Mouse (Mus musculus) neural tube, embryonic 10.5 days (tissue): Measurements from ENCODE around the gene Car15.

ENCODE experiments used
- DNase-seq: peaks from one replicate; pipeline ENCODE4 v3.0.0-alpha.2; 2017; ENCODE audit warnings: low spot score; ENCODE audit errors: extremely low spot score

Gene Car15

GRCm38 (mm10) chr16:17838051-17838450 is at the start of gene Car15:
TSS of gene Car15 (minus strand) at chr16:17838364.
- no peak for DNase-seq

GRCm38 (mm10) chr16:17884116-17884515 is 46.0 kb upstream of the Car15 start:
- DNase-seq: no peak

GRCm38 (mm10) chr16:17882196-17882595 is 44.0 kb upstream of the Car15 start:
- no peak for DNase-seq

- DNase-seq: no peak
Observed at GRCm38 (mm10) chr16:17879571-17879970, 41.4 kb upstream of the Car15 start.

- DNase-seq: no peak
Observed at GRCm38 (mm10) chr16:17876096-17876495, 37.9 kb upstream of the Car15 start.

- no peak for DNase-seq
Observed at GRCm38 (mm10) chr16:17875174-17875573, 37.0 kb upstream of the Car15 start.

- DNase-seq: no peak
Observed at GRCm38 (mm10) chr16:17872995-17873394, 34.8 kb upstream of the Car15 start.

- DNase-seq: no peak
Observed at GRCm38 (mm10) chr16:17871248-17871647, 33.1 kb upstream of the Car15 start.

GRCm38 (mm10) chr16:17865770-17866169 is 27.6 kb upstream of the Car15 start:
- no peak for DNase-seq

- DNase-seq: no peak
Observed at GRCm38 (mm10) chr16:17865293-17865692, 27.1 kb upstream of the Car15 start.

GRCm38 (mm10) chr16:17858592-17858991 is 20.4 kb upstream of the Car15 start:
- no peak for DNase-seq

- no peak for DNase-seq
Observed at GRCm38 (mm10) chr16:17857157-17857556, 19.0 kb upstream of the Car15 start.

- DNase-seq: no peak
Observed at GRCm38 (mm10) chr16:17853263-17853662, 15.1 kb upstream of the Car15 start.

- DNase-seq: no peak
Observed at GRCm38 (mm10) chr16:17851860-17852259, 13.7 kb upstream of the Car15 start.

GRCm38 (mm10) chr16:17851331-17851730 is 13.2 kb upstream of the Car15 start:
- DNase-seq: no peak

- DNase-seq: no peak
Observed at GRCm38 (mm10) chr16:17849486-17849885, 11.3 kb upstream of the Car15 start.

GRCm38 (mm10) chr16:17848928-17849327 is 10.8 kb upstream of the Car15 start:
- no peak for DNase-seq

- DNase-seq: no peak
Observed at GRCm38 (mm10) chr16:17848431-17848830, 10.3 kb upstream of the Car15 start.

GRCm38 (mm10) chr16:17843701-17844365 is 5.7 kb upstream of the Car15 start:
- DNase-seq: no peak

GRCm38 (mm10) chr16:17842437-17842836 is 4.3 kb upstream of the Car15 start:
- no peak for DNase-seq

GRCm38 (mm10) chr16:17839976-17840375 is 1.8 kb upstream of the Car15 start:
- no peak for DNase-seq

GRCm38 (mm10) chr16:17835481-17835880 is 2.7 kb downstream of the Car15 start:
- DNase-seq: no peak

GRCm38 (mm10) chr16:17834543-17834942 is 3.6 kb downstream of the Car15 start:
- no peak for DNase-seq
